Mouse (Mus musculus) heart, adult 2 months (tissue): Measurements from ENCODE around the gene Ddit4. TPM values are rescaled to one million over a fixed set of nuclear protein-coding genes. Genes with fewer than 3 reads are reported as not detected.

ENCODE experiments used
- DNase-seq, 2 experiments: peaks; one replicate each; pipeline ENCODE4 v3.0.0; 2021
- H3K27ac ChIP-seq: fragments of 200-600 bp; 2 replicates; pipeline ENCODE4 v1.8.1; 2022
- H3K27me3 ChIP-seq: fragments of 200-500 bp; 2 replicates; pipeline ENCODE4 v1.6.1; 2012; ENCODE audit warnings: mild to moderate bottlenecking, low read length, inconsistent platforms, mixed read lengths; ENCODE audit not compliant: control insufficient read depth, insufficient read depth
- H3K36me3 ChIP-seq: fragments of 200-500 bp; 2 replicates; pipeline ENCODE4 v1.6.1; 2012; ENCODE audit warnings: low read length, inconsistent platforms; ENCODE audit not compliant: control insufficient read depth, insufficient read depth
- H3K4me1 ChIP-seq: fragments of 200-500 bp; 2 replicates; pipeline ENCODE4 v1.6.1; 2011; ENCODE audit warnings: low read length; ENCODE audit not compliant: control insufficient read depth, insufficient read depth
- H3K4me3 ChIP-seq: fragments of 200-600 bp; 2 replicates; pipeline ENCODE4 v1.8.1; 2022
- H3K79me2 ChIP-seq: fragments of 200-500 bp; replicated peaks from 2 replicates; pipeline ENCODE4 v1.6.1; 2012; ENCODE audit warnings: mild to moderate bottlenecking, inconsistent platforms, low read length, moderate library complexity, mixed read lengths; ENCODE audit not compliant: control insufficient read depth, insufficient read depth
- H3K9ac ChIP-seq: fragments of 200-500 bp; 2 replicates; pipeline ENCODE4 v1.6.1; 2012; ENCODE audit warnings: low read depth, mild to moderate bottlenecking, control low read depth, inconsistent platforms, low read length, mixed read lengths
- CTCF ChIP-seq: fragments of 200-600 bp; IDR thresholded peaks from 2 replicates; pipeline ENCODE4 v1.8.1; 2022; ENCODE audit warnings: antibody characterized with exemption, mild to moderate bottlenecking, moderate library complexity
- EP300 ChIP-seq: fragments of 200-500 bp; IDR thresholded peaks from 2 replicates; pipeline ENCODE4 v1.6.1; 2011; ENCODE audit warnings: low read depth, low read length, control low read depth; ENCODE audit not compliant: insufficient read depth
- POLR2A ChIP-seq: fragments of 200-500 bp; IDR thresholded peaks from 2 replicates; pipeline ENCODE4 v1.6.1; 2011; ENCODE audit warnings: mild to moderate bottlenecking, low read depth, low read length, control low read depth; ENCODE audit not compliant: insufficient read depth
- WGBS: fragments of 180-500 bp; shearing (Covaris S2); methylation state at CpG from one replicate; pipeline ENCODE4 v1.1.7; 2018; 5-methylcytosine and 5-hydroxymethylcytosine counted together
- intact Hi-C: fragments of 180-260 bp; cut with DNase I; formaldehyde crosslinking; loops from one replicate; pipeline ENCODE4 v1.15.1; 2025
- polyA plus RNA-seq: library from polyadenylated mRNA; depleted of rRNA; stranded (reverse); fragments of >200 nt; gene quantifications from 2 replicates; pipeline ENCODE4 v1.2.3, GENCODE M21; 2012
- total RNA-seq, 2 experiments: library from RNA; stranded (reverse); gene quantifications; 2 replicates each; pipeline ENCODE4 v1.2.3; 2021

Gene Ddit4
- total and polyA plus RNA-seq, 3 experiments = 55.5 to 219 (median 70.7) TPM

GRCm38 (mm10) chr10:59916649-59917048 is 35.0 kb downstream of the Ddit4 start:
- H3K27me3 ChIP-seq = no peaks in the 10 kb centered on the region
- intact Hi-C loops = loop anchor here (2.0 kb wide), 1 partner anchor 32 kb away; no protein-coding TSS in a partner anchor
- peak overlapping the region; percentile 29 for H3K4me3 ChIP-seq
- TF ChIP-seq CTCF = no peak
- TF ChIP-seq EP300 = no peak
- no peak; the same call in 1 of the 2 replicates for TF ChIP-seq POLR2A
- peak in 1 of 2 experiments; percentile 50 for DNase-seq
- no peaks in the 10 kb centered on the region for H3K79me2 ChIP-seq
- no peaks in the 10 kb centered on the region for H3K36me3 ChIP-seq
- peak overlapping the region; percentile 48 for H3K9ac ChIP-seq
- peaks cover 29% of the 10 kb centered on the region for H3K4me1 ChIP-seq
- H3K27ac ChIP-seq = peak overlapping the region; percentile 81
- WGBS = 3% methylated on average over 10 of the region's 10 CpGs

GRCm38 (mm10) chr10:59916159-59916558 is 35.5 kb downstream of the Ddit4 start:
- H3K27me3 ChIP-seq = no peaks in the 10 kb centered on the region
- H3K4me1 ChIP-seq = peaks cover 26% of the 10 kb centered on the region
- intact Hi-C loops = loop anchor here (2.0 kb wide), 1 partner anchor 33 kb away; no protein-coding TSS in a partner anchor
- peak overlapping the region; percentile 48 for H3K9ac ChIP-seq
- TF ChIP-seq CTCF = peak; percentile 42
- peak; percentile 88 for TF ChIP-seq EP300
- TF ChIP-seq POLR2A = no peak
- peak overlapping the region; percentile 29 for H3K4me3 ChIP-seq
- no peaks in the 10 kb centered on the region for H3K36me3 ChIP-seq
- no peaks in the 10 kb centered on the region for H3K79me2 ChIP-seq
- 4% methylated on average over 4 of the region's 4 CpGs for whole genome bisulfite sequencing
- peak overlapping the region; percentile 81 for H3K27ac ChIP-seq
- peak; percentile 75 to 89 for DNase-seq

GRCm38 (mm10) chr10:59915196-59915962 is 36.3 kb downstream of the Ddit4 start:
- Histone ChIP-seq H3K4me1 (peaks cover 26% of the 10 kb centered on the region), H3K9ac (no peak overlapping the region)
- DNase-seq = peak; percentile 48 to 49

GRCm38 (mm10) chr10:59911561-59912198 is 40.0 kb downstream of the Ddit4 start:
- H3K9ac ChIP-seq = peak overlapping the region; percentile 13
- TF ChIP-seq POLR2A (peak; percentile 51; the same call in 1 of the 2 replicates), CTCF (no peak), EP300 (peak; percentile 89; the same call in 1 of the 2 replicates)
- DNase-seq = peak; percentile 72 to 76
- peaks cover 34% of the 10 kb centered on the region for H3K4me1 ChIP-seq
- WGBS = 36% methylated on average over 25 of the region's 25 CpGs
- H3K27ac ChIP-seq = peak overlapping the region; percentile 66
- intact Hi-C loops = no loop called here
- H3K79me2 ChIP-seq = no peaks in the 10 kb centered on the region
- H3K27me3 ChIP-seq = no peaks in the 10 kb centered on the region
- H3K4me3 ChIP-seq = no peak overlapping the region
- H3K36me3 ChIP-seq = no peaks in the 10 kb centered on the region; the same call in 1 of the 2 replicates

More at GRCm38 (mm10) chr10:59915196-59915962, 36.3 kb downstream of the Ddit4 start:
- Histone ChIP-seq H3K27me3 (no peaks in the 10 kb centered on the region), H3K4me3 (no peak overlapping the region), H3K79me2 (no peaks in the 10 kb centered on the region), H3K36me3 (no peaks in the 10 kb centered on the region), H3K27ac (peak overlapping the region; percentile 81)
- TF ChIP-seq POLR2A = no peak
- no peak for TF ChIP-seq CTCF
- no peak for TF ChIP-seq EP300
- 66% methylated on average over 8 of the region's 8 CpGs for WGBS
- intact Hi-C loops = no loop called here

- 54% methylated on average over 6 of the region's 6 CpGs for WGBS
- TF ChIP-seq EP300 = no peak
- TF ChIP-seq POLR2A = no peak
- no peak for TF ChIP-seq CTCF
- DNase-seq = peak in 1 of 2 experiments; percentile 53
- Histone ChIP-seq H3K27me3 (no peaks in the 10 kb centered on the region), H3K36me3 (no peaks in the 10 kb centered on the region; the same call in 1 of the 2 replicates), H3K4me3 (no peak overlapping the region), H3K4me1 (peaks cover 34% of the 10 kb centered on the region), H3K79me2 (no peaks in the 10 kb centered on the region), H3K9ac (peak overlapping the region; percentile 13), H3K27ac (peak overlapping the region; percentile 66)
- intact Hi-C loops = no loop called here
Measured at GRCm38 (mm10) chr10:59911091-59911490, 40.5 kb downstream of the Ddit4 start.

GRCm38 (mm10) chr10:59909357-59909847 is 42.2 kb downstream of the Ddit4 start:
- H3K79me2 ChIP-seq = no peaks in the 10 kb centered on the region
- peak overlapping the region; percentile 79 for H3K27ac ChIP-seq
- no peaks in the 10 kb centered on the region for H3K27me3 ChIP-seq
- peaks cover 24% of the 10 kb centered on the region for H3K4me1 ChIP-seq
- H3K36me3 ChIP-seq = no peaks in the 10 kb centered on the region; the same call in 1 of the 2 replicates
- peak; percentile 79 for TF ChIP-seq EP300
- no peak for TF ChIP-seq CTCF
- TF ChIP-seq POLR2A = peak; percentile 58
- intact Hi-C loops = loop anchor here (1.0 kb wide), 1 partner anchor 65 kb away; no protein-coding TSS in a partner anchor
- 3% methylated on average over 14 of the region's 14 CpGs for WGBS
- H3K9ac ChIP-seq = peak overlapping the region; percentile 28
- peak; percentile 76 to 82 for DNase-seq
- H3K4me3 ChIP-seq = peak overlapping the region; percentile 6; the same call in 1 of the 2 replicates
